Mouse (Mus musculus): ENCODE data around the gene Olfr582.

Olfr582 gene

DNA sequence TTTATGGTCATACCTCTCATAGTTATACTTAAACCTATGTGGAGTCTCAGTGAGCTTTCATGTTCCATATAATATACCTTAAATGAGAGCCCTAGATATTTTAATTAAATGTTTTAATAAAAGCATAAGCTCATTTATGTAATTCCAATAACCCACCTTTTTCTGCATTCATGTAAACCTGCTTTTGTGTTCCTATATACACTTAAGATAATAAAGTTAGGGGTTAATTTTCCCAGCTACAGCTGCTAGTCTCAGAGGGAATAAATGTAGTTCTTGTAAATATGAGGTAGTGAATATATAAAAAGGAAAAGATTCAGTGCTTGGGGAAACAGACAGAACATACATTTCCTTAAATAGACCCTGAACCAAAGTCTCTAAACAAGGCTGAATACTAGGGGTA lies at the start of gene Olfr582:
Olfr582 (plus strand) TSS at position 301 of the 400 bp plus-strand sequence.
- no peak for DNase-seq (ENCODE audit: low spot score)

DNA sequence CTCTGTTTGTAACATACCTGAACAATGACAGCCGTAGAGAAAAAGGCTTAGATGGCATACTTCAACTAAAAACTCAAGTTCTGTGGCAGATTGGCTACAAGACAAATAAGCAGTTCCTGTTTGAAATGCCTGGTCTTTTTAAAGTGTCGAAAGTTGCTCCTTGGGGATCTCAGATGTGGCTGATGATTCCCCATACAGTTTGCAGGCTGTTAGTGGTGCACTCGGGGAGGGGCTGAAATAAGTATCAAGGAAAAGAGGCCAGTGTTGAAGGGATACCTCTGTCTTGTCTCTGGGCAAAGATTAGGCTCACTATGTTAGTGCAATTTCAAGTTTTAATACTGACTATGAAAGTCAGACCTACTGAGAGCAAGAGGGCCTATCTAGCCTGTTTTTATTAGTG lies 48.6 kb upstream of the Olfr582 start, which contains the start of gene Olfr578:
Olfr578 (minus strand) TSS at position 101 of the 400 bp plus-strand sequence.
- DNase-seq (ENCODE audit: low spot score) = no peak

DNA sequence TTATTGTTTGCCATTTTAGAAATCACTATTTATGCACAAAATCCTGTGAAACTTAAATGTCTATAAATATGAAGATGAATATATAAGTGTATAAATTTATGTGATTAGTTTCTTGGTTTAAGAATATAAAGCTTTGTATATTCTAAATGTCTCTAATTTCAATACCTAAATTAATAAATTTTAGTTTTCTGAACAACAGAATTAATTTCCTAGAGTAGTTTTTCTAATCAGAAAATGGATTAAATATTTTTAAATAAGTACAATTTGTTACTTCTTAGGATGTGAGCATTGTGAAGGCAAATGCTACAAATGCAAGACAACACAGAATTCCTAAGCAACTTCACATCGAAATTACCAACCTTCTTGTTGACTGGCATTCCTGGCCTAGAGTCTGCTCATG lies 13.2 kb downstream of the Olfr582 start, which contains the start of gene Olfr583:
Olfr583 (plus strand) TSS at position 301 of the 400 bp plus-strand sequence.
- no peak for DNase-seq (ENCODE audit: low spot score)

DNA sequence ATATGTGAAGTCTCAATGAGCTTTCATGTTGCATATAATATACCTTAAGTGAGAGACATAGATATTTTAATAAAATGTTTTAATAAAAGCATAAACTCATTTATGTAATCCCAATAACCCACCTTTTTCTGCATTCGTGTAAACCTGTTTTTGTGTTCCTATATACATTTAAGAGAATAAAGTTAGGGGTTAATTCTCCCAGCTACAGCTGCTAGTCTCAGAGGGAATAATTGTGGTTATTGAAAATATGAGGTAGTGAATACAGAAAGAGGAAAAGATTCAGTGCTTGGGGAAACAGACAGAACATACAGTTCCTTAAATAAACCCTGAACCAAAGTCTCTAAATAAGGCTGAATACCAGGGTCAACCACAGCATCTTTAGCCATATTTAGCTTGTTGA lies 43.8 kb downstream of the Olfr582 start, which contains the start of gene Olfr584:
Olfr584 (plus strand) TSS at position 301 of the 400 bp plus-strand sequence.
- no peak for DNase-seq (ENCODE audit: low spot score)

All from layer of hippocampus, adult 9-10 months (tissue).